Mouse (Mus musculus): ENCODE results near the gene Grik3.

- TF ChIP-seq POLR2A (IDR thresholded peaks at IDR 0.05; ENCODE audit: insufficient read depth, low read length): no peak
- TF ChIP-seq CTCF (IDR thresholded peaks at IDR 0.05; ENCODE audit: low read depth, low read length): no peak
These were observed 49.1 kb downstream of the Grik3 start for GRCm38 (mm10) chr4:125539617-125540016.

Data from ES-Bruce4 (cell line).